Mouse (Mus musculus): Measurements from ENCODE around the gene Sap30bp.

DNA sequence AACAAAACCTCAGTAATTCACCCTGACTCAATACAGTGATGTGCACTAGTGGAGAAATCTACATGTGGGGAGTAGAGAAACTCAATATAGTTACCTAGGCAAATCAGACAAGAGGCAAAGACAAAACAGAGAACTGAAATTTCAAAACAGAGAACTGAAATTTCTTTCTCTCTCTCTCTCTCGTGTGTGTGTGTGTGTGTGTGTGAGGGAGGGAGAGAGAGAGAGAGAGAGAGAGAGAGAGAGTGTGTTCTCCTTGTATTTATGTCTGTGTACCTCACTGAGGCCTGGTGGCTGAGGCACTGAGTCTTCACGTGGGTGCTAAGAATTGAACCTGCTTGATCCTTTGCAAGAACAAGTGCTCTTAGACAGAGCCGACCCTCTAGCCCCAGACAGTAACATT is 3.3 kb upstream of the Sap30bp start:
- TF ChIP-seq POLR2A (IDR thresholded peaks at IDR 0.05; ENCODE audit: insufficient read depth, low read depth, low read length) = no peak
- TF ChIP-seq CTCF (IDR thresholded peaks at IDR 0.05; ENCODE audit: insufficient read depth, low read depth, low read length) = no peak

All from olfactory bulb, adult 2 months (tissue).